Mouse (Mus musculus): ENCODE results near the gene Rhox3f. TPM values are rescaled to one million over a fixed set of nuclear protein-coding genes. Genes with fewer than 3 reads are reported as not detected.

Gene Rhox3f
- not detected in 2 replicates for polyA plus RNA-seq (2012; rRNA removed)

DNA sequence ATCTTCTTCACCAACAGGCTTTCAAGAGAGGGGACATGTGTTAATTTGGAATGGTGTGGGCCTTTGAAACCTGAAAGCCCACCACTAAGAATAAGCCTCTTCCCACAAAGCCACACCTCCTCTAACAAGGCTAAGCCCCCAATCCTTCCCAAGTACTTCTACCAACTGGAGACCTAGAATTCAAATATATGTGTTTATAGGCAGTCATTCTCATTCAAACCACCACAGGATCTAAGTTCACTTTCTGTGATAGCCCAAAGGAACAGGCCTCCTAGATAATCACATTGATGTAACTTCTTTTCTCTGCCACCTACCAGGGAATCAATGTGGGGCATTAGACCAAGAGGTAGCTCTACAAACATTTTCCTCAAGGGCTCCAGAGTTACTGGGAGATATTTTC lies at the start of gene Rhox3f:
Rhox3f (plus strand) TSS at position 301 of the 400 bp plus-strand sequence.

DNA sequence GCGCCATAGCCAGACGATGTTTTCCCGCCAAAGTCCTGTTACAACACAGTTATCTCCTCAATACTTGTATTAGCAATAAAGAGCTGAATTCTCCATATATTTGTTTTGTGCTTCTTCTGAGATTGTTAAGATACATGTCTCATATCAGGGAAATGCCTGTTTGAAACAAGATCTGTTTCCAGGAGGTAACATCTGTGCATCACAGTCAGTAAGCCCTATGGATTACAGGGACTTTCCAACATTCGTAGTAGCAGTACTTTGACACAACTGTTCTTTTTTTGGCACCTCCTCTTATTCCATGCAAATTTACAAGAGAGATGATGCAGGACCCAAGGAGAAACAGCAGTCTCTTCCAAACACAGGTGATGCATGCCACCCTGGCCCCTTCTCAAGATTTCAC lies 39.1 kb upstream of the Rhox3f start, which contains the start of gene Rhox3e:
Rhox3e (plus strand) TSS at position 301 of the 400 bp plus-strand sequence.

DNA sequence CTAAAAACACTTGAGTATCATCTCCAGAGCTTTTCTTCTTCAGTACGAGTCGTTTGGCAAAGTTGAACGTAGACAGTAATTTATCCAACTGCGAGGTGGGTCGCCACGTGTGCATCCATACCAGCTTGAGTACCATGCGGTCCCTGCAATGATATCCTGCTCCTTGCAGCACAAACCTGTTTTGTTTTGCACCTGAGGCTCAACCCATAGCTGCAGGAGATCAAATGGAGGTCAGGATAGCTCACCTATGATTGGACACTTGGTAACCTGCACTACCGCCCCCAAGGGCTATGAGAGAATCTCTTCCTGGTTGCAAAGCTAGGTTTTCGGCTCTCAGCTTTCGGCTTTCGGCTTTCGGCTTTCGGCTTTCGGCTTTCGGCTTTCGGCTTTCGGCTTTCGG lies 23.7 kb upstream of the Rhox3f start, which contains the start of gene Rhox4e:
Rhox4e (plus strand) TSS at position 301 of the 400 bp plus-strand sequence.

DNA sequence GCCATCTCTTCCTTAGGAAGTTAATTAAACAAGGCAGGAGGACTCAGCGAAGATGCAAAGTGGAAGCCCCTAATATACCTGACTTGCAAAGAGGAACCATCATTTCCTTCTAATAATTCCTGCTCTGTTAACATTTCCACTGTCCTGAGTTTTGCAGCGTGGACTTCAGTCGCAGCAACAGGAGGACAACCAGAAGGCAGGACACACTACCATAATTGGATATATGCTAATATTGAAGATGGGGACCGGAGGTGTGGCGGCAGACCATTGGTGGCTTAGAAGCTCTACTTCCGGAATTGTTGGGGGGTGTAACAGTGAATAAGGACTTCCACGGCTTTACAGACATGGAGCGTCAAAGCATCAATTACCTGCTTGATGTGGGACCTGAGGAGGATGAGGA lies 9.7 kb upstream of the Rhox3f start, which contains the start of gene Rhox2f:
Rhox2f (plus strand) TSS at position 301 of the 400 bp plus-strand sequence.

DNA sequence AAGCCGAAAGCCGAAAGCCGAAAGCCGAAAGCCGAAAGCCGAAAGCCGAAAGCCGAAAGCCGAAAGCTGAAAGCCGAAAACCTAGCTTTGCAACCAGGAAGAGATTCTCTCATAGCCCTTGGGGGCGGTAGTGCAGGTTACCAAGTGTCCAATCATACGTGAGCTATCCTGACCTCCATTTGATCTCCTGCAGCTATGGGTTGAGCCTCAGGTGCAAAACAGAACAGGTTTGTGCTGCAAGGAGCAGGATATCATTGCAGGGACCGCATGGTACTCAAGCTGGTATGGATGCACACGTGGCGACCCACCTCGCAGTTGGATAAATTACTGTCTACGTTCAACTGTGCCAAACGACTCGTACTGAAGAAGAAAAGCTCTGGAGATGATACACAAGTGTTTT lies 26.8 kb downstream of the Rhox3f start, which contains the start of gene Rhox4f:
Rhox4f (minus strand) TSS at position 101 of the 400 bp plus-strand sequence.

DNA sequence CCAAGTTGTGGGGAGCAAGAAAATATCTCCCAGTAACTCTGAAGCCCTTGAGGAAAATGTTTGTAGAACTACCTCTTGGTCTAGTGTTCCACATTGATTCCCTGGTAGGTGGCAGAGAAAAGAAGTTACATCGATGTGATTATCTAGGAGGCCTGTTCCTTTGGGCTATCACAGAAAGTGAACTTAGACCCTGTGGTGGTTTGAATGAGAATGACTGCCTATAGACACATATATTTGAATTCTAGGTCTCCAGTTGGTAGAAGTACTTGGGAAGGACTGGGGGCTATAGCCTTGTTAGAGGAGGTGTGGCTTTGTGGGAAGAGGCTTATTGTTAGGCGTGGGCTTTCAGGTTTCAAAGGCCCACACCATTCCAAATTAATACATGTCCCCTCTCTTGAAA lies 47.7 kb downstream of the Rhox3f start, which contains the start of gene Rhox3g:
Rhox3g (minus strand) TSS at position 101 of the 400 bp plus-strand sequence.

Other genes with a start within 250 kb of the Rhox3f start
- not detected in 2 replicates for gene Rhox3a2, start 201.0 kb upstream of the Rhox3f start, polyA plus RNA-seq (2012; rRNA removed)
- not detected in 2 replicates for gene Rhox4a2, start 190.1 kb upstream of the Rhox3f start, polyA plus RNA-seq (2012; rRNA removed)
- gene Rhox2b, start 168.9 kb upstream of the Rhox3f start, polyA plus RNA-seq (2012; rRNA removed): not detected in 2 replicates
- gene Rhox4b, start 148.5 kb upstream of the Rhox3f start, polyA plus RNA-seq (2012; rRNA removed): not detected in 2 replicates
- not detected in 2 replicates for gene Rhox2c, start 127.3 kb upstream of the Rhox3f start, polyA plus RNA-seq (2012; rRNA removed)
- gene Rhox3c, start 122.4 kb upstream of the Rhox3f start, polyA plus RNA-seq (2012; rRNA removed): not detected in 2 replicates
- gene Rhox4c, start 100.7 kb upstream of the Rhox3f start, polyA plus RNA-seq (2012; rRNA removed): not detected in 2 replicates
- gene Rhox2d, start 87.6 kb upstream of the Rhox3f start, polyA plus RNA-seq (2012; rRNA removed): not detected in 2 replicates
- gene Rhox4d, start 66.6 kb upstream of the Rhox3f start, polyA plus RNA-seq (2012; rRNA removed): not detected in 2 replicates
- gene Rhox2e, start 50.5 kb upstream of the Rhox3f start, polyA plus RNA-seq (2012; rRNA removed): 0.12 TPM in 1 of 2 replicates, not detected in the other
- not detected in 2 replicates for gene Rhox3e, start 39.0 kb upstream of the Rhox3f start, polyA plus RNA-seq (2012; rRNA removed)
- gene Rhox4e, start 23.6 kb upstream of the Rhox3f start, polyA plus RNA-seq (2012; rRNA removed): not detected in 2 replicates
- gene Rhox2f, start 9.6 kb upstream of the Rhox3f start, polyA plus RNA-seq (2012; rRNA removed): not detected in 2 replicates
- not detected in 2 replicates for gene Rhox4f, start 26.7 kb downstream of the Rhox3f start, polyA plus RNA-seq (2012; rRNA removed)
- not detected in 2 replicates for gene Rhox3g, start 47.6 kb downstream of the Rhox3f start, polyA plus RNA-seq (2012; rRNA removed)
- gene Rhox2g, start 62.5 kb downstream of the Rhox3f start, polyA plus RNA-seq (2012; rRNA removed): not detected in 2 replicates
- not detected in 2 replicates for gene Rhox4g, start 70.3 kb downstream of the Rhox3f start, polyA plus RNA-seq (2012; rRNA removed)
- not detected in 2 replicates for gene Rhox3h, start 87.8 kb downstream of the Rhox3f start, polyA plus RNA-seq (2012; rRNA removed)
- not detected in 2 replicates for gene Rhox2h, start 92.3 kb downstream of the Rhox3f start, polyA plus RNA-seq (2012; rRNA removed)
- 0.44 and 3.0 TPM in 2 replicates for gene Rhox5, start 223.8 kb downstream of the Rhox3f start, polyA plus RNA-seq (2012; rRNA removed)
- not detected in 2 replicates for gene Rhox6, start 245.9 kb downstream of the Rhox3f start, polyA plus RNA-seq (2012; rRNA removed)

Measured in central nervous system, embryonic 18 days (tissue).